Mouse (Mus musculus) brain, embryonic 14.5 days (tissue): ENCODE data around the gene Rpn2. TPM values are rescaled to one million over a fixed set of nuclear protein-coding genes. Genes with fewer than 3 reads are reported as not detected.

Source experiments
- DNase-seq: peaks from one replicate; pipeline ENCODE4 v3.0.0-alpha.2; 2011; ENCODE audit warnings: low read depth
- CTCF ChIP-seq: fragments of 200-500 bp; IDR thresholded peaks from 2 replicates; pipeline ENCODE4 v1.5.1; 2012; ENCODE audit warnings: inconsistent platforms, mild to moderate bottlenecking, moderate library complexity, borderline replicate concordance; ENCODE audit not compliant: insufficient read depth, insufficient read length; ENCODE audit errors: extremely low read depth
- POLR2A ChIP-seq: fragments of 200-500 bp; IDR thresholded peaks from 2 replicates; pipeline ENCODE4 v1.6.1; 2012; ENCODE audit warnings: mild to moderate bottlenecking, inconsistent platforms, borderline replicate concordance; ENCODE audit not compliant: poor library complexity, insufficient read depth, insufficient read length, severe bottlenecking; ENCODE audit errors: extremely low read depth
- polyA plus RNA-seq: library from polyadenylated mRNA; depleted of rRNA; stranded (reverse); fragments of >200 nt; gene quantifications from 2 replicates; pipeline ENCODE4 v1.2.3, GENCODE M21; 2012; rRNA removed

Rpn2 gene
- polyA plus RNA-seq, 1 experiment: 195 TPM

DNA sequence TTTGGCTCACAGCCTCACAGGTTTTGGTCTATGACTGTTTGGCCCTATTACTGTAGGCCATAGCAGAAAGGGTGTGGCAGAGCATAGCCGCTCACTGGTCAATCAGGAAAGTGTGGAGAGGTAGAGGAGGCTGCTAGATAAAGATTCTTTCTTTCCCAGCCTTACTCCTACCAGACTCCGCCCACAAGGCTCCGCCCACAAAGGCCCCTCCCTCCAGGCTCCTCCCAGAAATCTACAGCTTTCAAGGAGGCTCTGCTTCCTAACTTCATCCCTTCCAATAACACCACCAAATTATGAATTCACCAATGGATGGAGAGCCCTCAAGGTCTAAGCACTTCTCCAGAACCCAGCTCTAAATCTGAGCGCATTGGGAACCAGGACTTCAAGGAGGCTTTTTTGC lies 74.4 kb downstream of the Rpn2 start:
- no peak for DNase-seq
- TF ChIP-seq POLR2A (no peak), CTCF (no peak)

DNA sequence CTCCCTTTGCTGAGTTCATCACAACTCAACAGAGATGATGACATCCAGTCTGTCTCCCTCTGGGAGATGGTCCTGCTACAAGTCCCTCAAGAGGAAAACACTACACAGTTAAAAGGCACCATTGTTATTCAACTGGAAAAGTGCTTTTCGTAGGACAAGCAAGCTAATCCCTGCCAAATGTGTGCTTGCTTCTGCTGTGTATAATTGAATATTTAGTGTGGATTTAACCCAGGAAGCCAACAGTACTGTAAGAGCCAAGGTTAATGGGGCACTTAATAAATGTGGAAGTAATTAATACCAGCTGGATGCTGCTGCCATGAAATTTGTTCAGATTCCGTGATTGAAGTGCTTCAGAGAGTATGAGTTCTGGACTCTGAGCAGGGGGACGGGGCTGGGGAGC lies 75.3 kb downstream of the Rpn2 start:
- TF ChIP-seq CTCF: no peak
- no peak for TF ChIP-seq POLR2A

DNA sequence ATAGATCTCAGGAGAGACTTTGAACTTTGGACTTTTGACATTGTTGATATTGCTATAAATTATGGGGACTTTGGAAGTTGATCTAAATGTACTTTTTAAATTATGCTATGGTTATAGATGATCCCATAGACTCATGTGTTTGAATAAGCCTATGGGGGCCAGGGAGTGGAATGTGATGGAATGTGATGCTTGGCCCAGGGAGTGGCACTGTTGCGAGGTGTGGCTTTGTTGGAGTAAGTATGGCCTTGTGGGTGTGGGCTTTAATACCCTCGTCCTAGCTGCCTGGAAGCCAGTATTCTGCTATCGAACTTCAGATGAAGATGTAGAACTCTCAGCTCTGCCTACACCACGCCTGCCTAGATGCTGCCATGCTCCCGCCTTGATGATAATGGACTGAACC lies 81.2 kb downstream of the Rpn2 start:
- TF ChIP-seq POLR2A (no peak), CTCF (no peak)

More for the DNA sequence above, 75.3 kb downstream of the Rpn2 start:
- peak; percentile 58 for DNase-seq

DNA sequence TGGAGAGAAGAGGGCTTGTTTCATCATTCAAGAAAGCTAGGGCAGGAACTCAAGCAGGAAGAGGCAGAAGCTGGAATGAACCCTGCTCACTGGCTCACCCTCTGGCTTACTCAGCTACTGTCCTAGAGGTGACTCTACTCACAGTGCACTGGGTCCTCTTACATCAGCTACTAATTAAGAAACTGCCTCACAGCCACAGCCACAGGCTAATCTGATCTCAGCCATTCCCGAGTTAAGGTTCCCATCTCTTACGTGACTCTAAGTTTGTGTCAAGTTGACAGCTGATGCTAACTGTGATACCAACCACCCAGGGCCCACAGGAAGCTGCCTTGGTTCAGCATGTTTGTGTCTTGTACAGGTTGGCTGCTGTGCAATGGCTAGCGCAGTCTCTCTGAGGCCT lies 84.2 kb downstream of the Rpn2 start:
- no peak for DNase-seq
- TF ChIP-seq POLR2A (no peak), CTCF (no peak)

More for the DNA sequence above, 81.2 kb downstream of the Rpn2 start:
- no peak for DNase-seq

DNA sequence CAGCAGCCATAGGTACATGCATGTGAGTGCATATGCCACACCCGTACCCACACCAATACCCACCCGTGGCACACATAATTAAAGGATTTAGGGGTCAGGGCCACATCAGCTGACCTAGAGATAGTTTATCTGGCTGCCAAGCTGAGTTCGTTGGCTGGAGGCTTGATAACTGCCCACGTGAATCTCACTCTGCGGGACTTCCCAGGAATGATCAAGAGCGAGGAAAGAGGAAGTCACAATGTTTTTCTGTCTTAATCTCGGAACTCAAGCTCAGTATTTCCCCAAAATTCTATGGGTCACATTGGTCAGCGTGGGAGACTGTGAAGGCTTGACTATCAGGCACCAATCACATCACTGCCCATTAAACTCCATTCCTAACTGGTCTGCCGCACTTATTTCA lies 87.9 kb downstream of the Rpn2 start:
- no peak for TF ChIP-seq POLR2A
- TF ChIP-seq CTCF: no peak
- no peak for DNase-seq

DNA sequence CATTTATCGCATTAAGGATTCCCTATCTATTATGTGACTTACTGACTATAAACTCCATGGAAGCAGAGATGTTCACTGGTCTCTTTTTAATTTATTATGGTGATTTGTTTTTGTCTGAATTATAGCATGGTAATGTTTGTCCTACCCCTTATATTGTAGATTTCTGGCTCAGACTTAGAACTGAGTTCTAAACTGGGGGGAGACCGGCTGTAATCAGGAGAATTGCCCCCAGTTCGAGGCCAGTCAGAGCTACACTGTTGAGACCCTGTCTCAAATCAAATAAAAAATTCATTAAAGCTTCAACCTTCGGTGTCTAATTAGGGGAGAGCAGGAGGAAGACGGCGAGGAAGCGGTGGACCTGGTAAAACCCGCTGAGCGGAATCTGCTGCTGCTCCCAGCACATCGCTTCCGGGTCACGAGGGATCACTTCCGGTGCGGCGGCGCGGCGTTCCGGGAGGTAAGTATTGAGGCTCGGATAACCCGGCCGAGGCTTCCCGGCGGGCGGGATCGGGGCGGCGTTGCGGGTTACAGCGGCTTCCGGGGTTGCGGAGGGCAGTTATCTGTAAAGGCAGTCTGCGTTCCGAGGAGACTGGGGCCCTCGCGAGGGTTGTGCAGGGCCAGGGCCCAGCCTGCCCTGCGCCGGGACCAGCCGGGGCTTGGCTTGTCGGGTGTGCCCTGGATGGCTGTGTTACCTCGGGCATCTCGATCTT lies 88.5 kb downstream of the Rpn2 start, which contains the start of gene Manbal:
Manbal (plus strand) TSS at position 411 of the 710 bp plus-strand sequence.
- TF ChIP-seq CTCF: no peak
- peak; percentile 74; the same call in 1 of the 2 replicates for TF ChIP-seq POLR2A
- peak; percentile 95 for DNase-seq

DNA sequence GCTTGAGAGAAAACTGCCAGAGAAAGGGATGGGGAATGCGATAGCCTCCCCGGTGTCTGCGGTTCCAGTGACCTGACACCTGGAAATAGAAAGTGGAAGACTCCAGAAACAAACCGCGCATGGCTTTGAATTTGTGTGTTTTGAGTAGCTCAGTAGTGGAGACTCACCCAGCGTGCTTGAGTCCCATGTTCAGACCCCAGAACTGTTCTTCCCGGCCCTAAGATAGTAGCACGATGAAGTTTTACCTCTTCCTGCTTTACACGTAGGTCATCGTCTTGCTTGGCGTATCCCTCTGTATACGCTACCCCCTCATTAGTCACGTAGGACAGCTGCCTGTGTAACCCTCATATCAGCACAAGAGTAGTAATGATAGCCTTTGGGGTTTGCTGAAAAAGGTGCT lies 89.2 kb downstream of the Rpn2 start:
- TF ChIP-seq POLR2A: no peak
- TF ChIP-seq CTCF: no peak
- DNase-seq: no peak

DNA sequence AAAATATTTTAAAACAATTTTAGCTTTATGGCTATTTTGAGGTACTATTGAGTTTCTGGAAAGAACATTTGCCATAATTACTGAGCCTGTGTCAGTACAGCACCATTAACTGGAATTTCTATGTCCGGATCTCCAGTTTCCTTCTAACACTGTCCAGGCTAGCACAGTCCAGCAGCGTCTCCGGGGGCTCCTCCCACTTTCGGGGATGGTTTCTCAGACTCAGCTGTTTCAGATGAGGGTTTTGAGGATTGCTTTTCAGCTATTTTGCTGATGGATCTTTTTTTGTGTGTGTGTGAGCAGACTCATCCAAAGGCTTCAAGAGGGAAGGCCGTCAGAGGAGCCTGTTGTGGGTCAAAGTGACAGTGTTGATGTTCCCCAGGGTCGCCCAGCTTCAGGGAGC lies 92.9 kb downstream of the Rpn2 start:
- TF ChIP-seq CTCF: no peak
- no peak for TF ChIP-seq POLR2A
- DNase-seq: no peak

DNA sequence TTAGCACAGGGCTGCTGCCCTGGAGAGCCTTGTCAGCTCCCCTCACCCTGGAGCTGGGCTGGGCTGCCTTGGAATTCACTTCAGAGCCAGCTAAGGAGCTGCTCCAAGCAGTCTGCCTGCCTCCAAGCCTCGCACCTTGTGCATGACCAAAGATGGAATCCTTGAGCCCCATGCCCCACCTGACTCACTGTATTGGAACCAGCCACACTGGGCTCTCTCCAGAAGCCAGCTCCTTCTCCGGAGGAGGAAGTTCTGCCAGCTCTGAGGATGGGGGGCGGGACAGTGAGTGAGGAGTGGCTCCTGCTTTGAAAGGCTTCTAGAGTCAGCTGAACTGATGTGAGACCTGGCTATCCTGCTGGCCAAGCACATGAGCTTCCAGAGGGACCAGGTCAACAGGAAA lies 94.9 kb downstream of the Rpn2 start:
- DNase-seq: no peak
- TF ChIP-seq POLR2A (no peak), CTCF (no peak)

DNA sequence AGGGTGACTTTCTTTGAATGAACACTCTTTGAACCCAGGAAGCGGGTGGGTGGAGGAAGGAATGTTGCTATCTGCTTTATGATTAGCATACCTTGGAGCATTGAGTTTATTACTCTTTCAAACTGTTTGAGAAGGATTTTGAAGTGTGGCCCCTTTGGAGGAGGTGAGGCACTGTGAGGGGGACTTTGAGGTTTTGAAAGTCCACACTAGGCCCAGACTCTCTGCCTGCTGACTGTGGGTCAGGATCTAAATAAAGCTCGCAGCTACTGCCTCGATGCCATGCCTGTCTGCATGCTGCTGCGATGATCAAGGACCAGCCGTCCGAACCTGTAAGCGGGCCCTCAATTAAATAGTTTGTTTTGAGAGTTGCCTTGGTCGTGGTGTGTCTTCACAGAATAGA lies 96.2 kb downstream of the Rpn2 start:
- no peak for TF ChIP-seq POLR2A
- TF ChIP-seq CTCF: no peak
- DNase-seq: no peak

Other genes starting within 250 kb of the Rpn2 start
- 21.3 and 40.2 TPM in 2 replicates for gene Soga1, start 199.8 kb upstream of the Rpn2 start, polyA plus RNA-seq
- gene Tldc2, start 192.0 kb upstream of the Rpn2 start, polyA plus RNA-seq: not detected in 2 replicates
- gene Samhd1, start 143.8 kb upstream of the Rpn2 start, polyA plus RNA-seq: 15.0 and 19.2 TPM in 2 replicates
- gene Rbl1, start 74.5 kb upstream of the Rpn2 start, polyA plus RNA-seq: 12.9 and 15.4 TPM in 2 replicates
- gene Mroh8, start 532 bp downstream of the Rpn2 start, polyA plus RNA-seq: 0.34 and 0.38 TPM in 2 replicates
- gene Ghrh, start 68.5 kb downstream of the Rpn2 start, polyA plus RNA-seq: 2.1 and 2.8 TPM in 2 replicates
- gene Manbal, start 88.6 kb downstream of the Rpn2 start, polyA plus RNA-seq: 80.2 and 93.0 TPM in 2 replicates
- 87.7 and 98.1 TPM in 2 replicates for gene Src, start 139.4 kb downstream of the Rpn2 start, polyA plus RNA-seq